ENCODE assay signal across 7 mouse cellular contexts in genomic region chr12:54656396-54657171, GRCm38 (mm10). TPM values are rescaled to one million over a fixed set of nuclear protein-coding genes. Genes with fewer than 3 reads are reported as not detected.
DNase-seq lines count a peak whose midpoint lies in the region; ATAC-seq and TF ChIP-seq lines count a peak whose summit lies in the region.

TSS of gene Sptssa (minus strand) at chr12:54656573.

- H3K36me3 ChIP-seq in embryonic facial prominence, embryonic 12.5 days: no peaks in the 10 kb centered on the region
- no peaks in the 10 kb centered on the region for H3K36me3 ChIP-seq in kidney, adult 2 months (ENCODE audit: control insufficient read depth, insufficient read depth, low read length)
- H3K36me3 ChIP-seq in limb, embryonic 12.5 days: no peaks in the 10 kb centered on the region; the same call in 1 of the 2 replicates
- no peaks in the 10 kb centered on the region for H3K36me3 ChIP-seq in midbrain, embryonic 15.5 days (replicated peaks)
- no peaks in the 10 kb centered on the region for H3K36me3 ChIP-seq in spleen, adult 2 months (ENCODE audit: control insufficient read depth, insufficient read depth, low read length)

- TF ChIP-seq CTCF in kidney, adult 2 months (conservative IDR thresholded peaks at IDR 0.05; ENCODE audit: insufficient read depth, insufficient read length, low read depth, low read length): no peak
- no peak for TF ChIP-seq CTCF in spleen, adult 2 months (IDR thresholded peaks at IDR 0.05; ENCODE audit: extremely low read depth, insufficient read depth, insufficient read length, insufficient replicate concordance)

- TF ChIP-seq POLR2A in kidney, adult 2 months (IDR thresholded peaks at IDR 0.05; ENCODE audit: low read depth, low read length): peak; percentile 80
- TF ChIP-seq POLR2A in spleen, adult 2 months (IDR thresholded peaks at IDR 0.05; ENCODE audit: low read depth, low read length): peak; percentile 70

- H3K9ac ChIP-seq in embryonic facial prominence, embryonic 12.5 days: peak within 1 kb of the TSS; percentile 72
- H3K9ac ChIP-seq in limb, embryonic 12.5 days (replicated peaks): peak within 1 kb of the TSS; percentile 75
- H3K9ac ChIP-seq in midbrain, embryonic 15.5 days: peak within 1 kb of the TSS; percentile 67

- DNase-seq in adrenal gland, postnatal 25 days: peak; percentile 98
- DNase-seq in heart, adult 18-20 months: peak; percentile 93 to 98
- DNase-seq in kidney, adult 2 months: peak; percentile 98
- DNase-seq in spleen, adult 2 months (ENCODE audit: low read depth in 1 of 2, low spot score in 2 of 2): peak; percentile 79 to 93

- H3K4me2 ChIP-seq in embryonic facial prominence, embryonic 12.5 days (replicated peaks): peak within 1 kb of the TSS; percentile 60
- peak within 1 kb of the TSS; percentile 70 for H3K4me2 ChIP-seq in limb, embryonic 12.5 days
- H3K4me2 ChIP-seq in midbrain, embryonic 15.5 days: peak within 1 kb of the TSS; percentile 65

- H3K27ac ChIP-seq in embryonic facial prominence, embryonic 12.5 days: peak within 1 kb of the TSS; percentile 80
- peak within 1 kb of the TSS; percentile 91 for H3K27ac ChIP-seq in kidney, adult 2 months (ENCODE audit: insufficient read depth, low read depth, low read length)
- H3K27ac ChIP-seq in limb, embryonic 12.5 days: peak within 1 kb of the TSS; percentile 93
- peak within 1 kb of the TSS; percentile 82 for H3K27ac ChIP-seq in midbrain, embryonic 15.5 days
- peak within 1 kb of the TSS; percentile 61 for H3K27ac ChIP-seq in spleen, adult 2 months (ENCODE audit: insufficient read depth, low read length)

- H3K27me3 ChIP-seq in embryonic facial prominence, embryonic 12.5 days: no peaks in the 10 kb centered on the region
- no peaks in the 10 kb centered on the region for H3K27me3 ChIP-seq in kidney, adult 2 months (replicated peaks; ENCODE audit: control insufficient read depth, insufficient read depth, low read length)
- H3K27me3 ChIP-seq in limb, embryonic 12.5 days: no peaks in the 10 kb centered on the region
- H3K27me3 ChIP-seq in midbrain, embryonic 15.5 days (replicated peaks): no peaks in the 10 kb centered on the region
- H3K27me3 ChIP-seq in spleen, adult 2 months (ENCODE audit: control insufficient read depth, insufficient read depth, low read length): no peaks in the 10 kb centered on the region

- 8% methylated on average over 53 of the region's 53 CpGs for WGBS in embryonic facial prominence, embryonic 12.5 days
- 8% methylated on average over 52 of the region's 53 CpGs for WGBS in kidney, adult 2 months
- 9% methylated on average over 53 of the region's 53 CpGs for WGBS in limb, embryonic 12.5 days
- WGBS in midbrain, embryonic 15.5 days: 8% methylated on average over 53 of the region's 53 CpGs
- WGBS in spleen, adult 2 months: 10% methylated on average over 53 of the region's 53 CpGs

- ATAC-seq in embryonic facial prominence, embryonic 12.5 days (ENCODE audit: insufficient number of reproducible peaks, insufficient read depth, low FRiP score, low TSS enrichment): peak; percentile 100
- peak; percentile 99 for ATAC-seq in limb, embryonic 12.5 days (ENCODE audit: insufficient number of reproducible peaks, insufficient read depth, low FRiP score, low TSS enrichment, low read depth)
- ATAC-seq in midbrain, embryonic 15.5 days (replicated peaks): peak; percentile 99

- H3K4me3 ChIP-seq in embryonic facial prominence, embryonic 12.5 days: peak within 1 kb of the TSS; percentile 58
- peak within 1 kb of the TSS; percentile 94 for H3K4me3 ChIP-seq in kidney, adult 2 months (ENCODE audit: insufficient read depth, low read depth, low read length)
- peak within 1 kb of the TSS; percentile 65 for H3K4me3 ChIP-seq in limb, embryonic 12.5 days (replicated peaks)
- H3K4me3 ChIP-seq in midbrain, embryonic 15.5 days: peak within 1 kb of the TSS; percentile 74
- peak within 1 kb of the TSS; percentile 95 for H3K4me3 ChIP-seq in spleen, adult 2 months (ENCODE audit: extremely low read depth, insufficient read depth, insufficient read length)

- no peaks in the 10 kb centered on the region for H3K9me3 ChIP-seq in embryonic facial prominence, embryonic 12.5 days
- H3K9me3 ChIP-seq in limb, embryonic 12.5 days: no peaks in the 10 kb centered on the region
- H3K9me3 ChIP-seq in midbrain, embryonic 15.5 days: no peaks in the 10 kb centered on the region

- H3K4me1 ChIP-seq in embryonic facial prominence, embryonic 12.5 days: peaks cover 16% of the 10 kb centered on the region
- H3K4me1 ChIP-seq in kidney, adult 2 months (ENCODE audit: control insufficient read depth, insufficient read depth, low read length): peaks cover 17% of the 10 kb centered on the region; the same call in 1 of the 2 replicates
- peaks cover 20% of the 10 kb centered on the region for H3K4me1 ChIP-seq in limb, embryonic 12.5 days (replicated peaks)
- peaks cover 26% of the 10 kb centered on the region for H3K4me1 ChIP-seq in midbrain, embryonic 15.5 days
- peaks cover 5% of the 10 kb centered on the region; the same call in 1 of the 2 replicates for H3K4me1 ChIP-seq in spleen, adult 2 months (ENCODE audit: control insufficient read depth, insufficient read depth, insufficient read length)

RNA-seq across cellular contexts. Expression of gene Sptssa, which starts in this region (rescaled TPM):
- total RNA-seq in adrenal gland, postnatal 25 days (2021): 94.3 and 115 TPM in 2 replicates
- polyA plus RNA-seq in embryonic facial prominence, embryonic 12.5 days (2016; fragmentation: Nextera tagmentation; extraction: Ambion mirVana): 187 and 197 TPM in 2 replicates
- 10 to 100 TPM; 32.0 to 32.6 TPM for total RNA-seq in heart, adult 18-20 months (2021)
- polyA plus RNA-seq in kidney, adult 2 months (2012; rRNA removed): 70.5 and 80.1 TPM in 2 replicates
- 200 and 201 TPM in 2 replicates for polyA plus RNA-seq in limb, embryonic 12.5 days (2016; fragmentation: Nextera tagmentation; extraction: Ambion mirVana)
- 169 and 171 TPM in 2 replicates for polyA plus RNA-seq in midbrain, embryonic 15.5 days (2015; fragmentation: Nextera tagmentation; extraction: Ambion mirVana)
- 54.3 and 56.7 TPM in 2 replicates for polyA plus RNA-seq in spleen, adult 2 months (2012; rRNA removed)

Comparison
In these comparisons a context has a peak if more than half of its experiments do, and no peak if none do; other contexts are left out.
1. Peak in every context shown above with its lines: DNase-seq, ATAC-seq, H3K4me3 ChIP-seq and H3K27ac ChIP-seq.